Mouse (Mus musculus) kidney, adult 2 months (tissue): Measurements from ENCODE around the gene Brd1. TPM values are rescaled to one million over a fixed set of nuclear protein-coding genes. Genes with fewer than 3 reads are reported as not detected.
"Not testable (repeated sequence)": the region's sequence is repeated elsewhere in the genome, so short reads cannot be mapped to it uniquely, and the experiment has no call there.

Source experiments
- DNase-seq: peaks from one replicate; pipeline ENCODE4 v3.0.0; 2021
- H3K27ac ChIP-seq: fragments of 200-500 bp; 2 replicates; pipeline ENCODE4 v1.5.1; 2012; ENCODE audit warnings: low read depth, low read length, control low read depth, inconsistent platforms; ENCODE audit not compliant: insufficient read depth
- H3K27me3 ChIP-seq: fragments of 200-500 bp; replicated peaks from 2 replicates; pipeline ENCODE4 v1.6.1; 2012; ENCODE audit warnings: mild to moderate bottlenecking, moderate library complexity, low read length, inconsistent platforms; ENCODE audit not compliant: control insufficient read depth, insufficient read depth
- H3K36me3 ChIP-seq: fragments of 200-500 bp; 2 replicates; pipeline ENCODE4 v1.6.1; 2012; ENCODE audit warnings: mild to moderate bottlenecking, moderate library complexity, low read length, inconsistent platforms; ENCODE audit not compliant: control insufficient read depth, insufficient read depth
- H3K4me1 ChIP-seq: fragments of 200-500 bp; 2 replicates; pipeline ENCODE4 v1.6.1; 2011; ENCODE audit warnings: low read length; ENCODE audit not compliant: control insufficient read depth, insufficient read depth
- H3K4me3 ChIP-seq: fragments of 200-500 bp; 2 replicates; pipeline ENCODE4 v1.5.1; 2011; ENCODE audit warnings: mild to moderate bottlenecking, low read depth, low read length, control low read depth; ENCODE audit not compliant: insufficient read depth
- CTCF ChIP-seq: fragments of 200-500 bp; conservative IDR thresholded peaks from 2 replicates; pipeline ENCODE4 v1.5.1; 2011; ENCODE audit warnings: low read depth, mild to moderate bottlenecking, control low read depth, low read length, moderate library complexity, mixed read lengths; ENCODE audit not compliant: insufficient read depth, insufficient read length
- POLR2A ChIP-seq: fragments of 200-500 bp; IDR thresholded peaks from one replicate; pipeline ENCODE4 v1.6.1; 2011; ENCODE audit warnings: low read depth, low read length, control low read depth
- WGBS: fragments of 180-500 bp; shearing (Covaris S2); methylation state at CpG from one replicate; pipeline ENCODE4 v1.1.7; 2018; 5-methylcytosine and 5-hydroxymethylcytosine counted together
- polyA plus RNA-seq: library from polyadenylated mRNA; depleted of rRNA; stranded (reverse); fragments of >200 nt; gene quantifications from 2 replicates; pipeline ENCODE4 v1.2.3, GENCODE M21; 2012

The Brd1 gene
- polyA plus RNA-seq, 1 experiment = 11.0 TPM

DNA sequence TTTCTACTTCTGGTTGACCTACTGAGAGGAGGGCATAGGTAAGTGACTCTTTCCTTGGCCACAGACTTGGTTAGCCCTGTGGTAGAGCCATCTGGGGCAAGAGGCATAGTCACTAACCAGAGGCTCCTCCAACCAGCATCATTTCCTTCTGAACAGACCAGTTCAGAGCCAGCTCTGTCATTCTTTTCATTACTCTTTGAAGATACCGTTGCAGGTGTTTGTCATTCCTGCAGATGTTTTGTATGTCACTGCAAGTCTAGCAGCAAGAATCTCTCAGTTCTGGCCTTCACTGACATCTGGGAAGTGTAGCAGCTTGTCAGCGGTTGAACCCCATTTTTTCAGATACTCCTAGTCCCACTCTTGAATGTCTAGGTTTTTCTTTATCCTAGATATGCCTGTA is 20.9 kb upstream of the Brd1 start:
- no peak overlapping the region for H3K4me3 ChIP-seq
- no peak for TF ChIP-seq CTCF
- TF ChIP-seq POLR2A = no peak
- no peaks in the 10 kb centered on the region for H3K36me3 ChIP-seq
- DNase-seq = no peak
- WGBS = 74% methylated on average over 2 of the region's 2 CpGs
- H3K27me3 ChIP-seq = no peaks in the 10 kb centered on the region
- peaks cover 27% of the 10 kb centered on the region for H3K4me1 ChIP-seq
- H3K27ac ChIP-seq = no peak overlapping the region

DNA sequence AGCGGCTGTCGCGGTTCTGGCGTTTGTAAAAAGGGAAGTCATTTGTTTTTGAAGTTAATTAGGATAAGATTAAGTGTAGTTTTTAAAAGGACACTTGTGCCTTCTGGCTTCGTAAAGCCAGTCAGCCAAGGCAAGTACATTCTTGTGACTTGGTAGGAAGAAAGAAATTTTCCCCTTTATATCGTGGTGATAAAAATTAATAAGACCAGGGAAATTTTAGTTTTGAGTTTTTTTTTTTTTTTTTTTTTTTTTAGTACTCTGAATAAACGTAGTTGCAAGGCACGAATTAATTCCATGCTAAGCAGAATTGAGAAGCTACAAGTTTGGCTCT is 18.3 kb upstream of the Brd1 start:
- peak overlapping the region; percentile 90 for H3K27ac ChIP-seq
- no peaks in the 10 kb centered on the region for H3K27me3 ChIP-seq
- peak overlapping the region; percentile 100 for H3K4me3 ChIP-seq
- H3K4me1 ChIP-seq = peaks cover 10% of the 10 kb centered on the region
- TF ChIP-seq POLR2A (no peak), CTCF (no peak)
- no peak for DNase-seq
- H3K36me3 ChIP-seq = no peaks in the 10 kb centered on the region
- WGBS = 1% methylated on average over 8 of the region's 8 CpGs

DNA sequence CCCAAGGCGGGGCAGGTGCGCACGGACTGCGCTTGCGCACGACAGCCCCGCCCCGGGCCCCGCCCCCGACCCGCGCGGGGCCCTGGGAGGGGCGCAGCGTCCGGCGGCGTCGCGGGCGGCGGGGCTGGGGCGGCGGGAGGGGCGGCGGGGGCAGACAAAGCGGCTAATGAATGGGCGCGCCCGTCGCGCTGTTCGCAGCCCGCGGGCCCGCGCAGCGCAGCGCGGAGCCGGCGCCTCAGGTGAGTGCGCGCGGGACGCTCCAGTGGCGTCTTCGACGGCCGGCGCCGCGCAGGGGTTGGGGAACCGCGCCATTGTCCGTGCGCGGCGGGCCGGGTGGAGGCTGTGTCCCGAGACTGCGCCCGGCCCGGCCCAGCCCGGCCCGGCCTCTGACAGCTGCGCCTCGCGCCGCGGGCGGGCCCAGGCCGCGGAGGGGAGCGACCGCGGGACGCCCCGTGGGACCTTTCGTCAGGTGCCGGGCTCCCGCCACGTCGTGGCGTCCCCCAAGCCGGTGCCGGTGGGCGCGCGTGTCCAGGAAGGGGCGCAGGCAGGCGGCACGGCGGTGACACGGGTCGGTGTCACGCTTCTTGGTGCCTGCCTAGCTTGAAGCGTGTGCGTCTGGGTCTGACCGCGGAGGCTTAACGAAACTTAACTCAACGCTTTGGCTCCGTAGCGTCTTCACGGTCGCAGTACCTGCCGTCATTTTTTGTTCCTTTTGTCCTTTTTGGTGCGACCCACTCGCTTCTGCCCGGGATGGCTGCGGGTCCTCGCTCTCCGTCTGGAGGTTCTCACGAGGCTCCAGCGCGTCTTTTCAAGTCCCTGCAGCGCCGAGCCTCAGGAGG is 17.8 kb upstream of the Brd1 start, which contains the start of gene Zbed4:
TSS of gene Zbed4 (plus strand) at position 97 of the 839 bp plus-strand sequence.
- H3K36me3 ChIP-seq = no peaks in the 10 kb centered on the region
- TF ChIP-seq POLR2A = no peak
- no peak for TF ChIP-seq CTCF
- H3K27me3 ChIP-seq = no peaks in the 10 kb centered on the region
- under 1% methylated on average over 115 of the region's 119 CpGs for WGBS
- peak within 1 kb of the TSS; percentile 100 for H3K4me3 ChIP-seq
- peaks cover 8% of the 10 kb centered on the region for H3K4me1 ChIP-seq
- peak within 1 kb of the TSS; percentile 90 for H3K27ac ChIP-seq
- DNase-seq = peak; percentile 43

DNA sequence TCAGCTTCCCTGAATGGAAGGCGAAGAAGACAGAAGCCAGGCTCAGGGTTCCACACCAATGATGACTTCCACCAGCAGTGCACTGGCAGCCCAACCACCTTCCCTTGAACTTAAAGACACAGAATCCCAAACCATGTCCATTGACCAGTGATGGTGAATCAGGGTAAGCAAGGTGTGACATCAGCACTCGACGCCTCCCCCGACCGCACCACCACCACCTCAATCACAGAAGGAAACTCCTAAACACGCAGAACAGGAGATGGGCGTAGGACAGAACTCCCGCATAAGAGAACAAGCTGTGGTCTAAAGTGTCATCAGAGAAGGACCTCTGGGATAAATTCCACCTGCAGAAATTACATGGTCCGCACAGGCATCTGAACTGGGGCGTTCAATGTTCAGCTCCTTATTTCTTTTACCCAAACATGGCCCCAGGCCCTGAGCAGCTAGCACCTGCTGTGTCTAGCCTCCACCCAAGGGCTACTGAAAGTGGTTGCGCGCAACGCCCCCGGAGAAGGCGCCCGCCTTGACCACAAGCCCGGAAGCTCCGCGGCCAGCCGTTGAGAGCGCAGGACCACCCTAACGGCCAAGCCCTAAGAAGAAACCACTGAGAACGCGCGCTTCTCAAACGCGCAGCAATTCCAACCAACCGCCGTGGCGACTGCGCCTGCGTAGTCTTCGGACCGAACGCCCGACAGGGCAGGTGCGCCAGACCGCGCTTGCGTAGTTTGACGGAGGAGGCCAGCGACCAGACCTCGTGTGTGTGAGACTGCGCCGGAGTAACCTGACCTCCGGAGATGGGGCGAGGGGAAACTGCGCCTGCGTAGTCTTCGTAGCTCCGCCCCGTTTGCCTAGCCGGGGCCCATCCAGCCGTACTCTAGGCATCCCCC is 16.9 kb upstream of the Brd1 start:
- Histone ChIP-seq H3K36me3 (no peaks in the 10 kb centered on the region), H3K4me1 (peaks cover 10% of the 10 kb centered on the region), H3K4me3 (peak overlapping the region; percentile 60), H3K27ac (peak overlapping the region; percentile 59), H3K27me3 (no peaks in the 10 kb centered on the region)
- peak; percentile 100 for DNase-seq
- TF ChIP-seq POLR2A (no peak), CTCF (no peak)
- WGBS = 6% methylated on average over 54 of the region's 54 CpGs

DNA sequence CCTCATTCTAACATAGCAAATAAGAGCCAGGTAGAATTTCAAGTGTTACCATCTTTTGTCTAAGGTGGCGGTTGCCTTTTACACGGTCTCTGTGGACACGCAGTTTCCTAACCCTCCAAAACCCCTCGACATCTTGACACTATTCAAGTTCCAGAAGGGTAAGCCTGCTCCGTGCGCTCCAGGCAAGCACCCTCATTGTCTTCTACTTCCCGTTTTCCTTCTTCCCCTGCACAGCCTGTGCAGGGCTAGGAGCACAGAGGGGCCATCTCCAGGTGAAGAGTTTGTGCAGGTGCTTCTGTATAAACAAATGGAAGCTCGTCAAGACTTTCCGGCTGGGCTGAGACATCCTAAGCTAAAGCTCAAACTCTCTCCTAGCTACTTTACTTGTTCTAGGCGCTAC is 16.0 kb upstream of the Brd1 start:
- no peak overlapping the region for H3K4me3 ChIP-seq
- DNase-seq = no peak
- H3K4me1 ChIP-seq = peaks cover 15% of the 10 kb centered on the region
- WGBS = 90% methylated on average over 10 of the region's 10 CpGs
- no peak overlapping the region for H3K27ac ChIP-seq
- no peaks in the 10 kb centered on the region for H3K27me3 ChIP-seq
- no peak for TF ChIP-seq POLR2A
- TF ChIP-seq CTCF = no peak
- no peaks in the 10 kb centered on the region for H3K36me3 ChIP-seq

DNA sequence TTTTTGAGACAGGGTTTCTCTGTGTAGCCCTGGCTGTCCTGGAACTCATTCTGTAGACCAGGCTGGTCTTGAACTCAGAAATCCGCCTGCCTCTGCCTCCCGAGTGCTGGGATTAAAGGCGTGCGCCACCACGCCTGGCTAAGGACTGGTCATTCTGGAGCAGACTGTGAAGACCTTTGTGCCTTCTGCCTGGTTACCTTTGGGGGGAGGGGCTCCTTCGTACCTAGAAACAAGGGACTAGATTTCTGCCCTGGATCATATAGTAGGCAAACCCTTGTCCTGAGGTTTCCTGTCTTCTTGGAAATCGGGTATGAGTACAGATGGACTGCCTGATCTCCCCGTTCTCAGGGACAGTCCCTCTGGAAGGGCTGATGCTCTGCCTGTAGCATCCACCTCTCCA is 15.6 kb upstream of the Brd1 start:
- H3K36me3 ChIP-seq, H3K27ac ChIP-seq, DNase-seq, H3K4me3 ChIP-seq, H3K27me3 ChIP-seq: not testable (repeated sequence)
- H3K4me1 ChIP-seq = peaks cover 18% of the 10 kb centered on the region
- 85% methylated on average over 8 of the region's 8 CpGs for WGBS

DNA sequence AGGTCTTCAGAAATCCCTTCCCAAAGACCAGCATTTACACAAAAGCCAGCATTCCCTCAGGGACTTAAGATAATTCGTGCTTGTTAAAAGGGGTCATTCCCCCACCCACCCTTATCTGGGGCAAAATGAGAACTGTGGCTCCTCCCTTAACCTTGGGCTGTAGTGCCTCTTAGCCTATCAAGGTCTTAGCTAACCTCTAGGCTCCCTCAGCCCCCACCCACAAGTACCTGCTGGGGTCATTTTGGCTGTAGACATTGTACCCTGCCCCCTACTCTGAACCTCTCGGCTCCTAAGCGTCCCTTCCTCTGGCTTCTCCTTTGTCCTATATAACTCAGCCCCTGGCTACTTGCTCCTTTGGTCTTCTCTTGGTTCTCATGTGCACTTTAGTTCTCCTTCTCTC is 11.9 kb upstream of the Brd1 start:
- 50% methylated on average over 3 of the region's 3 CpGs for WGBS
- TF ChIP-seq POLR2A = no peak
- TF ChIP-seq CTCF = no peak
- Histone ChIP-seq H3K36me3 (no peaks in the 10 kb centered on the region), H3K4me1 (peaks cover 14% of the 10 kb centered on the region), H3K27me3 (no peaks in the 10 kb centered on the region), H3K4me3 (no peak overlapping the region), H3K27ac (peak overlapping the region; percentile 80)
- no peak for DNase-seq
